Mouse (Mus musculus): ENCODE data around the gene Vegfd. TPM values are rescaled to one million over a fixed set of nuclear protein-coding genes. Genes with fewer than 3 reads are reported as not detected.
A peak's percentile ranks its signal among the peaks of the same experiment; 100 is the strongest.

The Vegfd gene
- total RNA-seq, 2 experiments from 2014 or later: 1.3 to 1.7 TPM

- intact Hi-C loops (cut with DNase I): no loop called here
These were observed 44.8 kb downstream of the Vegfd start for GRCm38 (mm10) chrX:164418008-164418407.

GRCm38 (mm10) chrX:164419471-164419939 is 46.3 kb downstream of the Vegfd start, which contains the start of gene Piga:
Gene Piga (plus strand): TSS chrX:164419787.
- intact Hi-C loops (cut with DNase I): no loop called here
- DNase-seq (ENCODE audit: low spot score): peak; percentile 90

More at GRCm38 (mm10) chrX:164418008-164418407, 44.8 kb downstream of the Vegfd start:
- no peak for DNase-seq (ENCODE audit: low spot score)

GRCm38 (mm10) chrX:164419955-164420354 is 46.8 kb downstream of the Vegfd start:
- intact Hi-C loops (cut with DNase I): loop anchor here (10.0 kb wide), 1 partner anchor 335 kb away; the partner anchor contains the start of gene Cltrn
- DNase-seq (ENCODE audit: low spot score): no peak

DNA sequence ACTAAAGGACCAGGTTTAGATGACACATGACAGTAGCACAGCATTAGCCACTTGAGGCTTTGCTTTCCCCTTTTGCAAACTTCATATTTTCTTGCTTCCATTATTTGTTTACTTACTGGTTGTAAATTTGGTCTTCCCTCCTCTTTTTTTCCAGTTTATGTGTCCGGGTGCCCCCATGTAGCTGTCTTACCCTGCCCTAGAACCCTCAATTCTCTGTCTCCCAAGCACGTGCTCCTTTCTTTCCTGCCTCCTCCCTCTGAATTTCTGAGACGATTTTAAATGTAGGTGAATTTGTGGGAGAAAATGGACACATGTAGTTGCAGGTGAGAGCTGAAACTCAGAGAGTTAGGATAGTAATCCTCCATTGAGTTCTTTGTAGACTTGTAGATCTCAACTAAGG is 47.3 kb downstream of the Vegfd start:
- intact Hi-C loops (cut with DNase I): loop anchor here (10.0 kb wide), 1 partner anchor 336 kb away; the partner anchor contains the start of gene Cltrn
- no peak for DNase-seq (ENCODE audit: low spot score)

DNA sequence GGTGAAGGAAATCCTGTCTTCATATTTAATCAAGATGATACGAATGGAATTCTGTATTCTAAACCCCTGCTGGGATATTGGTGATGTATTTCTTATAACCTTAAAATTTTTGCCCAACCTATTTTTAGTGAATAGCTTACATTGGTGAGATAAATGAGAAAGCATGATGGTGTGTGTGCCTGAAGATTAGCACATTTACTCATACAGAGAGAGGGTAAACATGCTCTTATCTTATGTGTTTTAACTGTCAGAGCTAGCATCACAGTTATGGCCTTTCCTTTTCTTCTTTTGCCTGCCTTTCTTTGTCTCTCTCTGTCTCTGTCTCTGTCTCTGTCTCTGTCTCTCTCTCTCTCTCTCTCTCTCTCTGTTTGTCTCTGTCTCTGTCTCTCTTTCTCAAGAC is 51.6 kb downstream of the Vegfd start:
- DNase-seq (ENCODE audit: low spot score): no peak
- intact Hi-C loops (cut with DNase I): loop anchor here (10.0 kb wide), 1 partner anchor 340 kb away; the partner anchor contains the start of gene Cltrn

GRCm38 (mm10) chrX:164427295-164427694 is 54.1 kb downstream of the Vegfd start:
- no peak for DNase-seq (ENCODE audit: low spot score)
- intact Hi-C loops (cut with DNase I): loop anchor here (10.0 kb wide), 1 partner anchor 342 kb away; the partner anchor contains the start of gene Cltrn

DNA sequence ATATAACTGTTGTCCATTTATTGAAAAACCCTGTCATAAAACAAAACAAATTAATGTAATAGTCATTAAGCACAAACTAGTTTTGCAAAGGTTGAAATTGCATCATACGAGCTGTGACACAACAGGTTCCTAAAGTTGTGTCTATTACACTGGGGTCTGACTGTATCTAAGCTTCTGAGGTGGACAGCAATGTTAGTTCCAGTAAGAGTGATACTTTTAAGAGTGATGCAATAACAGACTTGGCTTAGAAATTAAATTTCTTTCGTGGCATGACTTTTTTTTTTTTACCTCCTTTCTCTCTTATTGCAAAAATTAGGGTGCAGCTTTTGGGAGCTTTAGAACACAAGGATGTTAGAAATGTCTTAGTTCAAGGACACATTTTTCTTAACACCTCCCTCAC is 55.0 kb downstream of the Vegfd start:
- DNase-seq (ENCODE audit: low spot score): no peak
- intact Hi-C loops (cut with DNase I): loop anchor here (10.0 kb wide), 1 partner anchor 343 kb away; the partner anchor contains the start of gene Cltrn

GRCm38 (mm10) chrX:164430621-164431020 is 57.4 kb downstream of the Vegfd start:
- no peak for DNase-seq (ENCODE audit: low spot score)
- intact Hi-C loops (cut with DNase I): no loop called here

DNA sequence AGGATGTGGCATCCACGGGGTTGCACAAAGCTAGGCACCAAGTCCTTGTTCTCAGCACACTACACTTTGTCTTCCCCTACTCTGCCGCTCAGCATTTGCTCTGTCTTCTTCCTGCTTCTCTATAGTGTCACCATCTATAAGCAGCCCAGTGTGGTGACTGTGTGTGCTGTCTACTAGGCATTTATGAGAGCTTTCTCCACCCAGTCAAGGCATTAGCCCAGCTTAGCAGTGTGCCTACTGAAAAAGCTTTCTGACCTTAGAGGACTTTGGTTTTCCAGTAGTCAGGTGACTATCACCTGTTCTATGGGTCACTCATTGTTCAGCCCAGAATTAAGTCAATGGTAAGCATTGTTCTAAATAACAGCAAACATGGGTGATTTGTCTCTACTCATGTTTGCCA is 58.0 kb downstream of the Vegfd start:
- intact Hi-C loops (cut with DNase I): no loop called here

GRCm38 (mm10) chrX:164431541-164431940 is 58.4 kb downstream of the Vegfd start:
- intact Hi-C loops (cut with DNase I): no loop called here
- DNase-seq (ENCODE audit: low spot score): no peak

More for the DNA sequence above, 58.0 kb downstream of the Vegfd start:
- DNase-seq (ENCODE audit: low spot score): no peak

- no peak for DNase-seq (ENCODE audit: low spot score)
- intact Hi-C loops (cut with DNase I): no loop called here
These were observed 59.5 kb downstream of the Vegfd start for GRCm38 (mm10) chrX:164432682-164433081.

GRCm38 (mm10) chrX:164436709-164437108 is 63.5 kb downstream of the Vegfd start, which contains the start of gene Asb11:
Gene Asb11 (plus strand): TSS chrX:164436994.
- DNase-seq (ENCODE audit: low spot score): no peak
- intact Hi-C loops (cut with DNase I): no loop called here

- intact Hi-C loops (cut with DNase I): no loop called here
These were observed 66.3 kb downstream of the Vegfd start for GRCm38 (mm10) chrX:164439462-164439861.

GRCm38 (mm10) chrX:164440140-164440539 is 67.0 kb downstream of the Vegfd start:
- no peak for DNase-seq (ENCODE audit: low spot score)
- intact Hi-C loops (cut with DNase I): no loop called here

More at GRCm38 (mm10) chrX:164439462-164439861, 66.3 kb downstream of the Vegfd start:
- DNase-seq (ENCODE audit: low spot score): no peak

DNA sequence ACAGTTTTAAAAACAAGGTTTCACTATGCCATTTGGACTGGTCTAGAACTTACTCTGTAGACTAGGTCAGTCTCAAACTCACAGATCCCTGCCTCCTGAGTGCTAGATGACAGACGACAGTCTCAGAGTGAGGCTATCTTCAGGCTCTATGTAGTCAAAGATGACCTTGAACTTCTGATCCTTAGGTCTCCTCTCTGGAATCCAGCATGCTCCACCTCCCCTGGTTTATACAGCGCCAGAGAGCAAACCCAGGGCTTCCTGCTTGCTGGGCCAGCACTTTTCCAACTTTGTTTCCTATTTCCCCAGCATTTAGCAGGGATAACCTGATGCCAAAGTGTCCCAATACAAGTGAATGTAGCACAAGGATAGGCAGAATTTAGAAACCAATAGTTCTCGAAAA is 67.5 kb downstream of the Vegfd start:
- no peak for DNase-seq (ENCODE audit: low spot score)
- intact Hi-C loops (cut with DNase I): no loop called here

- no peak for DNase-seq (ENCODE audit: low spot score)
- intact Hi-C loops (cut with DNase I): no loop called here
These were observed 68.1 kb downstream of the Vegfd start for GRCm38 (mm10) chrX:164441306-164441705.

- DNase-seq (ENCODE audit: low spot score): no peak
- intact Hi-C loops (cut with DNase I): loop anchor here (5.0 kb wide), 1 partner anchor 48 kb away; no protein-coding TSS in a partner anchor
These were observed 72.4 kb downstream of the Vegfd start for GRCm38 (mm10) chrX:164445601-164446000.

- DNase-seq (ENCODE audit: low spot score): no peak
- intact Hi-C loops (cut with DNase I): loop anchor here (5.0 kb wide), 1 partner anchor 49 kb away; no protein-coding TSS in a partner anchor
These were observed 73.0 kb downstream of the Vegfd start for GRCm38 (mm10) chrX:164446106-164446551.

- intact Hi-C loops (cut with DNase I): loop anchor here (5.0 kb wide), 1 partner anchor 50 kb away; no protein-coding TSS in a partner anchor
These were observed 73.9 kb downstream of the Vegfd start for GRCm38 (mm10) chrX:164446835-164447681.

DNA sequence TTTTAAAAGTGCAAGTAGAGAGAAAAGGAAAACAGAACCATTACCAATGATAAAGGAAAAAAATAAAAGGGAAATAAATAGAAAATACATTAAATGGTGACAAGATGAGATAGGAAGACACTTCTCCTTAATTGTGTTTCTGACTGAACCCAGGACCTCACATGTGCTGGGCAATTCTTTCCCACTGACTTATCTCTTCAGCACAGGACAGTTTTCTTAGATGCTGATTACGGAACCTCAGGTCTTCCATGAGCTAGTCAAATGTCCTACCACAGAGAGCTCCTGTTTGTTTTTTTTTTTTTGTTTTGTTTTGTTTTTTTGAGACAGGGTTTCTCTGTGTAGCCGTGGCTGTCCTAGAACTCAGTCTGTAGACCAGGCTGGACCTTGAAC is 74.5 kb downstream of the Vegfd start:
- intact Hi-C loops (cut with DNase I): loop anchor here (5.0 kb wide), 1 partner anchor 50 kb away; no protein-coding TSS in a partner anchor
- DNase-seq (ENCODE audit: low spot score): no peak

More at GRCm38 (mm10) chrX:164446835-164447681, 73.9 kb downstream of the Vegfd start:
- no peak for DNase-seq (ENCODE audit: low spot score)
